Mouse (Mus musculus) heart, embryonic 11.5 days (tissue): Measurements from ENCODE around the gene Ywhag. TPM values are rescaled to one million over a fixed set of nuclear protein-coding genes. Genes with fewer than 3 reads are reported as not detected.

Experiments
- ATAC-seq: fragments of 200-750 bp; cut with Nextera tagmentation; replicated peaks from 2 replicates; pipeline ENCODE4 v1.8.0; 2017; ENCODE audit warnings: moderate library complexity; ENCODE audit not compliant: insufficient number of reproducible peaks, low FRiP score, low TSS enrichment
- H3K27ac ChIP-seq: fragments of 300-500 bp; sonication (generic); 2 replicates; pipeline ENCODE4 v1.5.1; 2014; ENCODE audit warnings: mild to moderate bottlenecking, low read depth, low read length
- H3K27me3 ChIP-seq: fragments of 300-500 bp; sonication (generic); 2 replicates; pipeline ENCODE4 v1.6.1; 2014; ENCODE audit warnings: mild to moderate bottlenecking, low read length, mixed read lengths; ENCODE audit not compliant: control insufficient read depth, insufficient read depth
- H3K36me3 ChIP-seq: fragments of 300-500 bp; sonication (generic); 2 replicates; pipeline ENCODE4 v1.6.1; 2014; ENCODE audit warnings: mild to moderate bottlenecking, low read length, moderate library complexity, mixed read lengths; ENCODE audit not compliant: control insufficient read depth, insufficient read depth
- H3K4me1 ChIP-seq: fragments of 300-500 bp; sonication (generic); 2 replicates; pipeline ENCODE4 v1.6.1; 2014; ENCODE audit warnings: low read length; ENCODE audit not compliant: control insufficient read depth, insufficient read depth
- H3K4me2 ChIP-seq: fragments of 300-500 bp; sonication (generic); 2 replicates; pipeline ENCODE4 v1.6.1; 2014; ENCODE audit warnings: mild to moderate bottlenecking, moderate library complexity
- H3K4me3 ChIP-seq: fragments of 300-500 bp; sonication (generic); 2 replicates; pipeline ENCODE4 v1.5.1; 2014; ENCODE audit warnings: low read depth, low read length
- H3K9ac ChIP-seq: fragments of 300-500 bp; sonication (generic); 2 replicates; pipeline ENCODE4 v1.6.1; 2014; ENCODE audit warnings: mild to moderate bottlenecking, low read depth, low read length, moderate library complexity
- H3K9me3 ChIP-seq: fragments of 300-500 bp; sonication (generic); replicated peaks from 2 replicates; pipeline ENCODE4 v1.6.1; 2016; ENCODE audit warnings: low read length; ENCODE audit not compliant: control insufficient read depth
- WGBS: fragments of 180-500 bp; shearing (Covaris S2); extraction: QIAGEN DNeasy Blood & Tissue Kit; methylation state at CpG from one replicate; pipeline ENCODE4 v1.1.7; 2014; ENCODE audit not compliant: insufficient replicate concordance; 5-methylcytosine and 5-hydroxymethylcytosine counted together
- polyA plus RNA-seq: library from polyadenylated mRNA; unstranded; fragments of >200 nt; fragmentation: Nextera tagmentation; extraction: Ambion mirVana; gene quantifications from 2 replicates; pipeline ENCODE4 v1.2.1, GENCODE M21; 2014

Ywhag gene
- polyA plus RNA-seq, 1 experiment from 2014 or later, result 103 TPM

DNA sequence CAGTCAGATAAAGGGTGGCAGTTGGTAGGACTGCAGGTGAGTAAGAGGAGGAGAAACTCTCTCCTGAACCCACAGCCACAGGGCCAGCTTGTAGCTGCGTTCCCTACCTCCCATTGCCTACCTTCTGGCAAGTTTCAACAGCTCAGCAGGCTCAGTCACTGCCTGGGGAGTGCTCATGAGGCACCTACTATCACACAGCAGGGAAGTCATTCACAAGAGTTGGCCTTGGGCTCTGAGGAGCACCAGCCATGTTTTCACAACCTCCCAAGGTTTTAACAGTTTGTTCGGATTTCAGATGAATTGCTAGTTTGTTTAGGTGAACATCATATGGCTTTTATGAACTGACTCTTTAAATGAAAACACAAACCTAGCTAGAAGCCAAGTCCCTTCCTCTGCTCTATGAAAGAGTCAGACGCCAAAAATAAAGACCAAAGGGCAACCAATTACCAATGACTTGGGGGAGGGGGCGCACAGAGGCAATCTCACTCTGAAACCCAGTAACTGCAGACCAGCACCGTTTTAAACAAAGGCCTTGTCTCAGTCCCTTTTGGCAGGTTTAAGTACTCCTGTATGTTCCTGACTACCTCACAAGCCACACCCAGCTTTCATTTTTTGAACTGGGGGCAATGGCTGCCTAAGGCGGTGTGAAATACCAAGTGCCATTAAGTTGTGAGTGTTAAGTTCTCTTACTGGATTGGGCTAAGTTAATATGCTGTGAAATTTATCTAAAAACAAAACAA is 4.6 kb downstream of the Ywhag start:
- no peak for ATAC-seq
- H3K4me3 ChIP-seq, result no peak overlapping the region
- H3K27ac ChIP-seq, result no peak overlapping the region
- H3K27me3 ChIP-seq, result no peaks in the 10 kb centered on the region
- no peak overlapping the region for H3K9ac ChIP-seq
- H3K36me3 ChIP-seq, result peaks cover 29% of the 10 kb centered on the region
- peaks cover 2% of the 10 kb centered on the region; the same call in 1 of the 2 replicates for H3K4me1 ChIP-seq
- no peak overlapping the region for H3K4me2 ChIP-seq
- 69% methylated on average over 6 of the region's 6 CpGs for WGBS
- H3K9me3 ChIP-seq, result no peaks in the 10 kb centered on the region

DNA sequence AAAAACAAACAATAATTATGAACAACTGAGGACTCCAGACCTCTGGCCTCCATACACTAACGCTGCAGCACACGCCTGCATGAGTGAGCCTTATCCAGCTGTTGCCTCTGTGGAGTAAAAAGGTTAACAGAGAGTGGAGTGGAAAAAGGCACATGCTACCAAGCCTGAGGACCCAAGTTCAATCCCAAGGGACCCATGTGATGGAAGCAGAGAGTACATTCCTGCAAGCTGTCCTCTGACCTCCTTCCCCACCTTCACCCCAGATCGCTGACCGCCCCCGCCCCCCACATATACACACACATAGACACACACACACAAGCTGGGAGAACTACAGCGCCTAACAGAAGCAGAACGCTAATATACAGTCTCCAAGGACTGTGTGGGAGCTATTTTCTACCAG is 10.5 kb downstream of the Ywhag start:
- no peak for ATAC-seq
- Histone ChIP-seq H3K4me3 (no peak overlapping the region), H3K9ac (no peak overlapping the region), H3K4me1 (no peaks in the 10 kb centered on the region), H3K36me3 (peaks cover 42% of the 10 kb centered on the region), H3K4me2 (no peak overlapping the region), H3K9me3 (no peaks in the 10 kb centered on the region), H3K27me3 (no peaks in the 10 kb centered on the region), H3K27ac (no peak overlapping the region)
- WGBS, result 91% methylated on average over 7 of the region's 7 CpGs

DNA sequence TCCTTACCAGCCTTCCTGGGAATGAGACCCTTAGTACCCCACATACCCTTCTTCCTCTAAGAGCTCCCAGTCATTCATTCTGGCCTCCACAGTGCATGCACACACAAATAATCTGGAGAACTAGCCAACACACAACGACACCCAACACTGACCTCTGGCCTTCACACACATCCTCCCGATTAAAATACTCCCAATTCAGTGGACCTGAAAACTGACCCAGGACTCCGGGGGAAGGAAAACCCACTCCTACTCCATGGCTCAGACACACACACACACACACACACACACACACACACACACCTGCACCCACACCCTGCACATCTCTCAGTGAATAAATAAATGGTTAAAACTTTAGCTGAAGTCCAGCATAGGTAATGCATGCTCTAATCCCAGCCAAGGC is 14.5 kb downstream of the Ywhag start:
- H3K36me3 ChIP-seq, result peaks cover 45% of the 10 kb centered on the region
- 91% methylated on average over 3 of the region's 3 CpGs for WGBS

DNA sequence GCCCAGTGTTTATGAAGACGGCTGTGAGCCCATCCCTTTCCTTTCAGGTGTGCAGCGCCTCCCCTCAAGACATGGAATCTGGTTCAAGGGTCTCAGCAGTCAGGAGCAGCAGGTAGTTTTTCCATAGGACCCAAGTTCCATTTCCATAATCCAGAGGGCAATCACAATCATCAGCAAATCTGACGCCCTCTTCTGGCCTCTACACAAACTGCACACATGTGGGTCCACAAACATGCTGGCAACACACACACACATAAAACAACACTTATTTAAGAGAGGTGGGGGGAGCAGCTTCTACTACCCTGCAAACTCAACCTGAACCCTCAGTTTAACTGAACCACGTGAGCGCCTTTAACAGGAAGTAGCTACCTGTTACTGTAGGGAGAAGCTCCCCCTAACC is 15.8 kb downstream of the Ywhag start:
- Histone ChIP-seq H3K9ac (no peak overlapping the region), H3K9me3 (no peaks in the 10 kb centered on the region), H3K27me3 (no peaks in the 10 kb centered on the region), H3K4me2 (no peak overlapping the region), H3K4me3 (no peak overlapping the region), H3K4me1 (peaks cover 20% of the 10 kb centered on the region), H3K27ac (no peak overlapping the region), H3K36me3 (peaks cover 42% of the 10 kb centered on the region)
- 92% methylated on average over 5 of the region's 5 CpGs for WGBS
- no peak for ATAC-seq

More for the DNA sequence above, 14.5 kb downstream of the Ywhag start:
- Histone ChIP-seq H3K27me3 (no peaks in the 10 kb centered on the region), H3K4me2 (no peak overlapping the region), H3K4me1 (0 out of 2 replicates have a peak, but pooled peaks cover 8% of the 10 kb centered on the region), H3K9me3 (no peaks in the 10 kb centered on the region), H3K27ac (no peak overlapping the region), H3K9ac (no peak overlapping the region), H3K4me3 (no peak overlapping the region)
- no peak for ATAC-seq

DNA sequence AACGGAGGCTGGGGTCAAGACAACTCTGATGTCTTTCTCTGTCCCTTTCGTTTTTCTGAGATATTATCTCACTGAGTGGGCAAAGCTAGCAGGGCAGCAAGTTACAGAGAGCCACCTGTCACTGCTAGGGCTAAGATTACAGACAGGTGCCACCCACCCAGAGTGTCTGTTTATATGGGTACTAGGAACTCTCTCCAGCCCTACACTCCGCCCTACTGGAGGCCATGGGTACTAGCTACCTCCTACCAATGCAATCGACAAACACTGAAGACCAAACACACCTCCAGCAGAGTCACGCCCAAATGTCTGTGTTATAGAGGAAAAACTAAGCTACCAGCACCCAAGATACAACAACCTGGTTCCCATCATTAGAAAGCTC is 16.4 kb downstream of the Ywhag start:
- Histone ChIP-seq H3K36me3 (peaks cover 42% of the 10 kb centered on the region), H3K27me3 (no peaks in the 10 kb centered on the region), H3K9me3 (no peaks in the 10 kb centered on the region), H3K4me1 (peaks cover 25% of the 10 kb centered on the region), H3K4me3 (no peak overlapping the region), H3K27ac (no peak overlapping the region), H3K9ac (no peak overlapping the region), H3K4me2 (no peak overlapping the region)
- WGBS, result 91% methylated on average over 5 of the region's 5 CpGs
- ATAC-seq, result no peak

DNA sequence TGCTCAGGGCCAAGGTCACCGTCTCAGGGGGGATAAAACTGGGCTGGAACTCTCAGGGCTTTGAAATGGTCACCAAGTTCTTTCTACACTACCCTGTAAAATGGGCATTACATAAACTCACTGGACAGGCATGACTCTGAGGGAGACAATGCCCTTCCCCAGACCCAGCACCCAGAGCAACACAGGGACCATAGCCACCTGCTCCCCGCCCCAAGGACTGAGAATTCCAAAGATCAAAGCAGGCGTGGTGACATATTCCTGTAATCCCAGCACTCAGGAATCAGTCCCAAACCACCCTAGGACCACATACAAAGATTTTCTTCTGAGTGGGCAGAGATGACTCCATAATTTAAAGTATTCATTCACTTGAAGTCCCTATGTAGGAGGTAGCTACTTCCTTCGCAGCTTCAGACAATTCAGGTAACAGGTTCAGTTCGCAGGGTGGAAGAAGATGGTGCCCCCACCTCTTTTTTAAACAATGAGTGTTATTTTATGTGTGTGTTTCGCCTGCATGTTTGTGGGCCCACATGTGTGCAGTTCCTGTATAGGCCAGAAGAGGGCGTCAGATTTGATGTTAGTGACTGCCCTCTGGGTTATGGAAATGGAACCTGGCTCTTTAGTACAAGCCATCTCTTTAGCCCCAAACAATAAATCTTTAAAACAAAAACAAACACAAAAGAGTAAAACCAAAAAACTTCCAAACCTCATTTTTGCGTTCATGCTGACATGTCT is 16.9 kb downstream of the Ywhag start:
- Histone ChIP-seq H3K9ac (no peak overlapping the region), H3K27ac (no peak overlapping the region), H3K4me3 (no peak overlapping the region), H3K27me3 (no peaks in the 10 kb centered on the region), H3K9me3 (no peaks in the 10 kb centered on the region), H3K4me2 (no peak overlapping the region), H3K4me1 (peaks cover 25% of the 10 kb centered on the region), H3K36me3 (peaks cover 44% of the 10 kb centered on the region)
- ATAC-seq, result no peak
- 85% methylated on average over 8 of the region's 8 CpGs for WGBS

DNA sequence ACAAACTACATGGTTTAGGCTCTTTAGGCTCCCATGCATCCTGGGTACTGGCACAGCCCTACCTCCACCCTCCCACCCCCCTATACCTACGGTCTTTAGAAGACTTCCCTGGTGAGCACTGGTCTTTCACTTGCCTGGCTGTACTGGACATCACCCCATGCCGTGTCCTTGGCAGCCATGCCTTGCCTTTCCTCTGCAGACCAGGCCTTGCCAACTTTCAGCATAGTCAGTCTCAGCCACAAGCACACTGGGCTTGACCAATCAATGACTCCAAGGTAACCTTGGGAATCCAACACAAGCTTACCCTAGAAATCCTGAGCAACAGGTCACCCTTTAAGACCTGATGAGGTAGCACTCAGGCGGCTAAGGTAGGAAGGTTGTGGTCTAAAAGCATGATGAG is 17.8 kb downstream of the Ywhag start:
- Histone ChIP-seq H3K4me3 (no peak overlapping the region), H3K36me3 (peaks cover 36% of the 10 kb centered on the region), H3K27me3 (no peaks in the 10 kb centered on the region), H3K4me2 (no peak overlapping the region), H3K27ac (no peak overlapping the region), H3K4me1 (peaks cover 25% of the 10 kb centered on the region), H3K9me3 (no peaks in the 10 kb centered on the region), H3K9ac (no peak overlapping the region)
- 90% methylated on average over 3 of the region's 3 CpGs for WGBS
- no peak for ATAC-seq

DNA sequence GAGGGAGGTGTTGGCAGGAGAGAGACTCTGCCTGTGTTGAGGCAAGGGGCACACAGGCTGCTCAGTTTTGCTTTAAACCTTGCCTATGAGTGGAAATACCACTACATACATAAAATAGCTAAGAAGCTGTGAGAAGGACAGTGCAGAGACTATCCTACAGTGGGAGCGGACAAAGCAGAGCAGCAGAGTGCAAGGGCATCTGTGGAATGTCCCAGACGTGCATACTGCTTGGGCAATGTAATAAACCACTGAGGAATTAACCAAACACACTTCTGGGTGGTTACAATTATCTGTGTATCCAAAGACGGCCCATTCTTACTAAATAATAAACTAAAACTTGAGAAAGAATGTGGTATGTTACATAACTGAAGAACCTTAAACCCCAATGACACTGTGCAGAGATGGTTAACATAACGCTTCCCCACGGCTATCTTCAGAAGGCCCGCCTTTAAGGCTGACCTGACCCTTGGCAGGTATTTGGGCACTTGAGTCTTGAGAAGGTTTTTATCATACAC is 18.3 kb downstream of the Ywhag start:
- no peaks in the 10 kb centered on the region for H3K27me3 ChIP-seq
- no peak for ATAC-seq
- 73% methylated on average over 6 of the region's 6 CpGs for WGBS
- peaks cover 33% of the 10 kb centered on the region for H3K36me3 ChIP-seq
- H3K27ac ChIP-seq, result peak overlapping the region; percentile 37
- H3K4me3 ChIP-seq, result no peak overlapping the region
- H3K4me2 ChIP-seq, result no peak overlapping the region
- H3K9me3 ChIP-seq, result no peaks in the 10 kb centered on the region
- no peak overlapping the region for H3K9ac ChIP-seq
- H3K4me1 ChIP-seq, result peaks cover 25% of the 10 kb centered on the region
